Mouse (Mus musculus): ENCODE data around the gene Gm49393.

DNA sequence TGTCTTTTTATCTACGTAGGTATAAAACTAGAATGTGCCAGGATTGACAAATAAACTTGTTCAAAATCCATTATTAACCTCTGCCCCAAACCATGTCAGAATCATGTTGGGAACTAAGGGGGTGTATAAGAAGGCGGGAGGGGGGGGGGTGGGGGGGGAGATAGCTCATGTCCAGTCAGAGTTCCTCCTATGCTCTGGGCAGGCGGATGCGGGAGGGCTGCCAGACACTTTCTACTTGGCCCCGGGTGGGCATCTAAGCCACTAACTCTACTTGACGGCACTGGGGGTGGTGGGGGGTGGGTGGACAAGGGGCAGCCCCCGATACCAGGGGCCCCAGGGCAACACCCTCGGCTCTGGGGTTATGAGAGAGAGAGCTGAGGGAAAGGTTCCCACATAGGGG lies 92.2 kb downstream of the Gm49393 start:
- no peak for TF ChIP-seq POLR2A (IDR thresholded peaks at IDR 0.05; ENCODE audit: borderline replicate concordance, insufficient read depth, low read length)
- TF ChIP-seq CTCF (IDR thresholded peaks at IDR 0.05; ENCODE audit: borderline replicate concordance, insufficient read depth, low read depth, low read length), result no peak
